Mouse (Mus musculus): Measurements from ENCODE around the gene Clcc1. TPM values are rescaled to one million over a fixed set of nuclear protein-coding genes. Genes with fewer than 3 reads are reported as not detected.
A peak's percentile ranks its signal among the peaks of the same experiment; 100 is the strongest.
"Not testable (repeated sequence)": the region's sequence is repeated elsewhere in the genome, so short reads cannot be mapped to it uniquely, and the experiment has no call there.

Clcc1 gene
- polyA plus RNA-seq (2015; fragmentation: Nextera tagmentation; extraction: Ambion mirVana): 33.1 and 42.0 TPM in 2 replicates

DNA sequence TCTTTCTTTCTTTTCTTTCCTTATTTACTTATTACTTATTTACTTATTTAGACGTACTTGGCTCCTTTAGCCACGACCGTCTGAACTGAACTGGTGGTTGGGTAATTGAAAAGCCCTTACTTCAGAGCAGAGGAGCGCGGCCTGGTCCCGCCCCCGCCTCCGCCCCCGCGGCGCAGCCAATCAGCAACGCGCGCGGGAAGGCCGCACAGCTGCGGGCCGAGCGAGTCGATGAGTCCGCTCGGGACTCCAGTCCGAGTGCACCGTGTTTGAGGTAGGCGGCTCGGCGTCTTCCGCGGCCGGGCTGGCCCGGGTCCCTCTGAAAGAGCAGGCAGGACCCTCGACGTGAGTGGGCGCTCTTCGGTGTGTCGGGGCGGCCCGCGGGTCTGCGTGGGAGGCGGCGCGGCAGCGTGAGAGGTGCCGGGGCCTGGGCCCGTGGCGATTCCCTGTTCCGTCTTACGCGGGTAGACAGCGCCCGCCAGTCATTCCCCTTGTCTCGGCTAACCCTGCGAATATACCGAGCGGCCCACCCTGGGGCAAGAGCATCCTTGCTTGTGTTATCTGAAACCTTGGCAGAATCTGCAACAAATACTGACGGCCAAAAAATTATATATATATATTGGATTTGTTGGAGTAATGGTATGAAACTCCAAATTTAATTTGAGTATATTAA lies at the start of gene Clcc1:
Gene Clcc1 (plus strand): TSS at position 204 of the 670 bp plus-strand sequence.
- peak within 1 kb of the TSS; percentile 84 for H3K4me3 ChIP-seq (replicated peaks)
- under 1% methylated on average over 57 of the region's 57 CpGs for WGBS (ENCODE audit: insufficient replicate concordance)
- H3K4me1 ChIP-seq (replicated peaks): peaks cover 24% of the 10 kb centered on the region
- no peaks in the 10 kb centered on the region; the same call in 1 of the 2 replicates for H3K36me3 ChIP-seq (replicated peaks)
- ATAC-seq (ENCODE audit: insufficient read depth): peak; percentile 97
- no peaks in the 10 kb centered on the region for H3K9me3 ChIP-seq (replicated peaks)
- peak within 1 kb of the TSS; percentile 74 for H3K4me2 ChIP-seq
- no peaks in the 10 kb centered on the region for H3K27me3 ChIP-seq
- peak within 1 kb of the TSS; percentile 83 for H3K27ac ChIP-seq (replicated peaks)
- peak within 1 kb of the TSS; percentile 96 for H3K9ac ChIP-seq

DNA sequence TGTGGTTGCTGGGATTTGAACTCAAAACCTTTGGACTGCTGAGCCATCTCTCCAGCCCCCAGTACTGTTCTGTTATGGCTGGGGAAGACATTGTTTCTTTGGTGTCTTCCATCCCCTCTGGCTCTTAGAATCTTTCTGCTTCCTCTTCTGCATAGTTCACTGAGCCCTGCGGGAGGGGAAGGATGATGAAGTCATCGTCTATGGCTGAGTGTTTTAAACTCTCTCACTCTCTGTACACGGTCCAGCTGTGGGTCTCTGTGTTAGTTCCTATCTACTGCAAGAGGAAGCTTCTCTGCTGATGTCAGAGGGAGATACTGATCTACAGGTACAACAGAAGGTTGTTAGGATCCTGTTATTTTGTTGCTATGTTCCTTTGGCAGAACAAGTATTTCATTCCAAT lies 44.8 kb upstream of the Clcc1 start:
- Histone ChIP-seq H3K4me1 (replicated peaks) (no peaks in the 10 kb centered on the region), H3K4me2 (no peak overlapping the region), H3K4me3 (replicated peaks) (no peak overlapping the region), H3K9me3 (replicated peaks) (no peaks in the 10 kb centered on the region), H3K36me3 (replicated peaks) (no peaks in the 10 kb centered on the region), H3K9ac (no peak overlapping the region), H3K27me3 (no peaks in the 10 kb centered on the region), H3K27ac (replicated peaks) (no peak overlapping the region)
- no peak for ATAC-seq (ENCODE audit: insufficient read depth)
- WGBS (ENCODE audit: insufficient replicate concordance): 11% methylated on average over 3 of the region's 3 CpGs

DNA sequence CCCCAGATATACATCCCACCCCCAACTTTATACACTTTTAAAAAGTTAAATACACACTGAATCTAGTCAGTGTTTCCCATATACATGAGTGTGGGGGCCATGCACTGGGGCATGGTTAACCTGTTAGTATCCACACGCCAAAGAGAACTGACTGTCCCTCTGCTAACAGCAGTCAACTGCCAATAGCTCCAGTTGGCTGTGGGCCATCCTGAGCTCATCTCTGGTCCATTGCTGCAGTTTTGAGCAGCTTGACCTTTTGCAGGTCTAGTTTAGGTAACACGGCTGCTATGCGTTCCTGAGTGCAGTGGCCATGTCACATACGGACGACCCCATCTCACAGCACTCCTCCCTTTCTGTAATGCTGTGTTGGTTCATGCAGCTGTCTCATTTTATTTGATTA lies 19.0 kb upstream of the Clcc1 start:
- 86% methylated on average over 5 of the region's 5 CpGs for WGBS (ENCODE audit: insufficient replicate concordance)
- no peak for ATAC-seq (ENCODE audit: insufficient read depth)
- H3K36me3 ChIP-seq (replicated peaks): no peaks in the 10 kb centered on the region
- H3K27ac ChIP-seq (replicated peaks): no peak overlapping the region
- no peak overlapping the region for H3K4me2 ChIP-seq
- no peak overlapping the region for H3K9ac ChIP-seq
- H3K4me3 ChIP-seq (replicated peaks): no peak overlapping the region
- H3K4me1 ChIP-seq (replicated peaks): no peaks in the 10 kb centered on the region
- no peaks in the 10 kb centered on the region for H3K9me3 ChIP-seq (replicated peaks)
- no peaks in the 10 kb centered on the region for H3K27me3 ChIP-seq

DNA sequence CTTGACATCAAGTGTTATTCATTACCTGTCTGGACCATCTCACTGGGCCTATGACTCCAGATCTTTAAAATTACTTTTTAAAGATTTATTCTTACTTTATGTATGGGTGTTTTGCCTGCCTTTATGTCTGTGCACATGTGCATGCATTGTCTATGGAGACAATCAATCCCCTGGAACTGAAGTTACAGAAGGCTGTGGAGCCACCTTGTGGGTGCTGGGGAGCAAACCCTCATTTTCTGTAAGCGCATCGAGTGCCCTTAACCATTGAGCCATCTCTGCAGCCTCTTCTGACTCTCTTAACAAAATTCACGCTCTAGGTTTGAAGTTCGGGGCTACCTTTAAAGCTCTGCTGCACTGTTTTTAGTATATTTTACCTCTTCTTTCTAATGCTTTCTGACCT lies 14.3 kb upstream of the Clcc1 start:
- Histone ChIP-seq H3K27ac (replicated peaks) (no peak overlapping the region), H3K27me3 (no peaks in the 10 kb centered on the region), H3K4me3 (replicated peaks) (no peak overlapping the region), H3K4me1 (replicated peaks) (no peaks in the 10 kb centered on the region), H3K36me3 (replicated peaks) (no peaks in the 10 kb centered on the region), H3K9me3 (replicated peaks) (no peaks in the 10 kb centered on the region), H3K9ac (no peak overlapping the region), H3K4me2 (no peak overlapping the region)
- no peak for ATAC-seq (ENCODE audit: insufficient read depth)
- WGBS (ENCODE audit: insufficient replicate concordance): 68% methylated on average over 4 of the region's 4 CpGs

DNA sequence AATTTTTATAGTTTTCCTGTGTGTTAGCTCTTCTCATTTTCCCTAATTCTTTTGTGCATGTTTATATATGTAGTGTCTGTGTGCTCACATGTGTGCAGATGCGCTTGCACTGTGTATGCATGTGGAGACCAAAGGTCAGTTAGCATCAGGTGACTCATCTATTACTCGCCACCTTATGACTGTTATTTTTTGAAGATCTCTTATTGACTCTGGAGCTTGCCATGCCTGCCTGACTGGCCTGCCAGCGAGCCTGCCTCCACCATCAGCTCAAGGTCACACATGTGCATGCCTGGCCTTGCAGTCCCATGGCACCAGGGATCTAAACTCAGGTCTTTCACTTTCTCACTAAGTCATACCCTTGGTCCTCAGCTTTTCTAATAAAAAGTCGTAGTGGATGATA lies 12.7 kb upstream of the Clcc1 start:
- H3K4me3 ChIP-seq (replicated peaks): no peak overlapping the region
- no peak overlapping the region for H3K4me2 ChIP-seq
- H3K36me3 ChIP-seq (replicated peaks): no peaks in the 10 kb centered on the region
- no peak for ATAC-seq (ENCODE audit: insufficient read depth)
- no peaks in the 10 kb centered on the region for H3K4me1 ChIP-seq (replicated peaks)
- no peak overlapping the region for H3K9ac ChIP-seq
- no peak overlapping the region for H3K27ac ChIP-seq (replicated peaks)
- 55% methylated on average over 4 of the region's 4 CpGs for WGBS (ENCODE audit: insufficient replicate concordance)
- no peaks in the 10 kb centered on the region for H3K9me3 ChIP-seq (replicated peaks)
- no peaks in the 10 kb centered on the region for H3K27me3 ChIP-seq

DNA sequence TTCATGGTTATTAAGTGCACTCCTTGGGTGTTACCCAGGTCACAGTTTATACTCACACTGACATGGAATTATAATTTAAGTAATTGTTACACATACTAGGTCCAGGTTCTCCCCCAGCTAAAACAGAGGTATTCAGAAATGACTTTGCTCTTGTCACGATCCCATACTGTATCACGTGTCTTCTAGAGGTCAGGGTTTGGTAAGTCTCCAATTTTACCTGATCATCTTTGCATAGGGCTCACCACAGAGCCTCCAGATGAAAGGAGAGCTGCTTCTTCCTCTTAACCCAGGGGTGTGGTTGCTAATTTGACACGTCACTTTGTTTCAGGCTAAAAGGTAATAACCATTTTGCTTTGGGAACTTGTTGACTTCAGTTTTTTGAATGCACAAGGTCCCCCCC lies 8.9 kb upstream of the Clcc1 start:
- Histone ChIP-seq H3K4me3 (replicated peaks) (no peak overlapping the region), H3K27ac (replicated peaks) (no peak overlapping the region), H3K9me3 (replicated peaks) (no peaks in the 10 kb centered on the region), H3K36me3 (replicated peaks) (no peaks in the 10 kb centered on the region), H3K4me2 (no peak overlapping the region), H3K27me3 (no peaks in the 10 kb centered on the region), H3K4me1 (replicated peaks) (no peaks in the 10 kb centered on the region), H3K9ac (no peak overlapping the region)
- WGBS (ENCODE audit: insufficient replicate concordance): 69% methylated on average over 3 of the region's 3 CpGs
- ATAC-seq (ENCODE audit: insufficient read depth): no peak

DNA sequence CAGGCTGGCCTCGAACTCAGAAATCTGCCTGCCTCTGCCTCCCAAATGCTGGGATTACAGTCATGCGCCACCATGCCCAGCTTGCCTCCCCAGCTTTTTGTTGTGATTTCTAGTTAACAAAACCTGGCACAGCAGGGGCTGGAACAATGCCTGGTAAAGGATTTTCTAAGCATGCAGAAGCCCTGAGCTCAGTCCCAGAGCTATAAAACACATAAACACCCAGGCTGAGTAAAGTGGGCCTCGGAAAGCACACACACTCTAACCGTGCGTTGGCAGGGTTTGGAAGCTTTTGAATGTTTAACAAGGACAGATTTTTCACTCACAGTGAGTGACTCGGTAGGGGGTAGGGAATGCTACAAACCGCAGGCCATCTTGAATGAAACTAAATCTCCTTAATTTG lies 7.7 kb upstream of the Clcc1 start:
- H3K4me1 ChIP-seq (replicated peaks): no peaks in the 10 kb centered on the region
- WGBS (ENCODE audit: insufficient replicate concordance): 67% methylated on average over 7 of the region's 7 CpGs
- no peak overlapping the region for H3K4me2 ChIP-seq
- H3K9ac ChIP-seq: no peak overlapping the region
- no peaks in the 10 kb centered on the region for H3K27me3 ChIP-seq
- no peak overlapping the region for H3K4me3 ChIP-seq (replicated peaks)
- no peaks in the 10 kb centered on the region for H3K9me3 ChIP-seq (replicated peaks)
- no peak overlapping the region for H3K27ac ChIP-seq (replicated peaks)
- H3K36me3 ChIP-seq (replicated peaks): no peaks in the 10 kb centered on the region
- no peak for ATAC-seq (ENCODE audit: insufficient read depth)

DNA sequence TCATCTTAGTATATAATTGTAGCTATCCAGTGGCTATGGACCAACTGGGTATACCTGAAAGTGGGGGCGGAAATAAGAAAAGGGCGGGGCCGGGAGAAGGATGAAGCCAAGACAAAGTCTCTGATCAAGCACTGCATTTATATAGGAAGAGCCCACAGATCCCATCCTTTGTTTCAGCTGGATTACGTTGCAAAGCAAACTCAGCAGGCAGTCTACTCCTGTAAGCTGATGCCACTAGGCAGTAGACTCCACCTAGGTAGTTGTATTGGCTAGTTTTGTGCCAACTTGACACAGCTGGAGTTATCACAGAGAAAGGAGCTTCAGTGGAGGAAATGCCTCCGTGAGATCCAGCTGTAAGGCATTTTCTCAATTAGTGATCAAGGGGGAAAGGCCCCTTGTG lies 6.0 kb upstream of the Clcc1 start:
- WGBS (ENCODE audit: insufficient replicate concordance): 58% methylated on average over 5 of the region's 5 CpGs

DNA sequence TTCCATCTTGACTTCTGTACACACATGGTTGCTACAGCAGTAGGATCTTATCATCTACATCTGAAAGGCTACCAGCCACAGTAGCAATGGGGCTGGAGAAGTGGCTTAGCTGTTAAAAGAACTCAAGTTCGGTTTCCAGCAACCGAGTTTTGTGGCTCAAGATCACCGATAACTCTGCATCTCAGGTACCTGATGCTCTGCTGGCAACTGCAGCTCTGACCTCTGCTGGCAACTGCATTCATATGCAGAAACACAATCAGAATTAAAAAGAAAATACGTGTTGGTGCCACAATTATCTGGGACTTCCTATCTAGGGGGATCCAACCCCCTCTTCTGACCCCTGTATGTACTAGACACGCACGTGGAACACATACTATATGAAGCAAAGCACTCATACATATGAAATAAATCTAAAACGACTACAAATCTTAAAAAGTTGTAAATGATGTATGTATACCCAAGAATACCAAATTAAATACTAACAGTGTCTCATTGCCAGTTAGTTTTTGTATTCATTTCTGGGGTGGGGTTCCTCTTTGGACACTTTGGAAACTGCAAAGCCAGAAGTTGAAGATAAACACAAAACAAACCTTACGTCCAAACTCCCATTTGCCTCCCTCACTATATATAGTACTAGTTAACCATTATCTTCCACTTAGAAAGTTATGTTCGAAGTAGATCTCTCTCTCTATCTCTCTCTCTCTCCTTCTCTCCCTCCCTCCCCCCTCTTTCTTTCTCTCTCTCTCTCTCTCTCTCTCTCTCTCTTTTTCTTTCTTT lies 659 bp upstream of the Clcc1 start:
- no peaks in the 10 kb centered on the region for H3K9me3 ChIP-seq (replicated peaks)

More for the DNA sequence above, 6.0 kb upstream of the Clcc1 start:
- H3K9me3 ChIP-seq (replicated peaks); H3K27ac ChIP-seq (replicated peaks); ATAC-seq (ENCODE audit: insufficient read depth); H3K27me3 ChIP-seq; H3K9ac ChIP-seq; H3K4me3 ChIP-seq (replicated peaks); H3K4me1 ChIP-seq (replicated peaks); H3K4me2 ChIP-seq; H3K36me3 ChIP-seq (replicated peaks): not testable (repeated sequence)

DNA sequence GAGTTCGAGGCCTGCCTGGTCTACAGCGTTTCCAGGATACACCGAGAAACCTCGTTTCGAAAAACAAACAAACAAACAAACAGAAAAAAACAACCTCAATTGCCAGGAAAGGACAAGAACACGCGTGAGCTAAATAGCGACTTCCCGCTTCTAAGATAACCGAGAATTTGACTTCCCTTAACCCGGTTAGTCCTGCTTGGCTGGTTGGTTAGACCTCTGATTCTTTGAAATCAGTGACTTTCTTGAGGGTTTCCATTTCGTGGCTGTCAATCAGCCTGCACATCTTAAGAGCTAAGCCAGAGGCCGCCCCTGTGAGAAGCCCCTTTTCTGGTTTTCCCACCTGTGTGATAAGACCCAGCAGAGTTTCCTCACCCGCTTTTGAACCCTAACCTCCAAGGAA lies 853 bp downstream of the Clcc1 start:
- Histone ChIP-seq H3K27ac (replicated peaks) (peak overlapping the region; percentile 83; the same call in 1 of the 2 replicates), H3K4me2 (peak overlapping the region; percentile 74), H3K4me3 (replicated peaks) (peak overlapping the region; percentile 84), H3K9ac (peak overlapping the region; percentile 96), H3K9me3 (replicated peaks) (no peaks in the 10 kb centered on the region), H3K27me3 (no peaks in the 10 kb centered on the region), H3K36me3 (replicated peaks) (peaks cover 2% of the 10 kb centered on the region; the same call in 1 of the 2 replicates), H3K4me1 (replicated peaks) (peaks cover 24% of the 10 kb centered on the region)
- WGBS (ENCODE audit: insufficient replicate concordance): 5% methylated on average over 14 of the region's 14 CpGs
- no peak for ATAC-seq (ENCODE audit: insufficient read depth)

More for the DNA sequence above, 659 bp upstream of the Clcc1 start:
- peak overlapping the region; percentile 74 for H3K4me2 ChIP-seq
- peak overlapping the region; percentile 45; the same call in 1 of the 2 replicates for H3K27ac ChIP-seq (replicated peaks)
- H3K9ac ChIP-seq: peak overlapping the region; percentile 31; the same call in 1 of the 2 replicates
- 0 out of 2 replicates have a peak, but pooled peaks have one; percentile 22 for ATAC-seq (ENCODE audit: insufficient read depth)
- peak overlapping the region; percentile 84 for H3K4me3 ChIP-seq (replicated peaks)
- peaks cover 24% of the 10 kb centered on the region for H3K4me1 ChIP-seq (replicated peaks)
- H3K27me3 ChIP-seq: no peaks in the 10 kb centered on the region
- H3K36me3 ChIP-seq (replicated peaks): no peaks in the 10 kb centered on the region
- WGBS (ENCODE audit: insufficient replicate concordance): 14% methylated on average over 9 of the region's 9 CpGs

DNA sequence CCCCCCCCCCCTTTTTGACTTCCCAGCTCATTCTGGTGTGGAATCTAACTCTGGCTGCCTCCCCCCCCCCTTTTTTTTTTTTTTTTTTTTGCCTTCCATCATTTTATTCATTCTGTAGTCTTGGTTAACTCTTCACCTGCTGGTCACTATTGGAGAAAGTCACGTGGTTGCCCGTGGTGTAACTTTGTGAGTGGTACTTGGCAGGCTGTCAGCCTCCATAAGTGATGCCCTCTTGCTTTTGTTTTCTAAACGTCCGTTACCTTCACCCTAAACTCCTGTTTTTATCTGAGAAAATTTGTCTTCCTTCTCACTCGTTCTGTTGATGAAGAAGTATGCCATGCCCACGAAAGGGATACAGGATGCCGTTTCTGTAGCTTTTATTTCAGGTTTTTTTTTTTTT lies 1.8 kb downstream of the Clcc1 start:
- Histone ChIP-seq H3K36me3 (replicated peaks) (peaks cover 8% of the 10 kb centered on the region), H3K27me3 (no peaks in the 10 kb centered on the region), H3K9ac (no peak overlapping the region), H3K27ac (replicated peaks) (no peak overlapping the region), H3K4me3 (replicated peaks) (peak overlapping the region; percentile 84; the same call in 1 of the 2 replicates), H3K4me1 (replicated peaks) (peaks cover 24% of the 10 kb centered on the region), H3K9me3 (replicated peaks) (no peaks in the 10 kb centered on the region), H3K4me2 (peak overlapping the region; percentile 74)
- no peak for ATAC-seq (ENCODE audit: insufficient read depth)
- WGBS (ENCODE audit: insufficient replicate concordance): 80% methylated on average over 7 of the region's 7 CpGs

All from liver, embryonic 15.5 days (tissue).